Mouse (Mus musculus) megakaryocyte, embryonic 14.5 days (primary cell): ENCODE measurements around the gene Anks1b. TPM values are rescaled to one million over a fixed set of nuclear protein-coding genes. Genes with fewer than 3 reads are reported as not detected.

ENCODE experiments used
- H3K27me3 ChIP-seq: replicated peaks from 2 replicates; pipeline ENCODE3; 2012; ENCODE audit warnings: inconsistent platforms
- H3K36me3 ChIP-seq: replicated peaks from 2 replicates; pipeline ENCODE3; 2012; ENCODE audit warnings: low read length, inconsistent platforms, mixed read lengths
- H3K4me1 ChIP-seq: 2 replicates; pipeline ENCODE4 v1.6.1; 2012; ENCODE audit warnings: inconsistent platforms
- H3K4me3 ChIP-seq: replicated peaks from 2 replicates; pipeline ENCODE3; 2012; ENCODE audit warnings: moderate library complexity, mild to moderate bottlenecking, inconsistent platforms
- H3K9me3 ChIP-seq: 2 replicates; pipeline ENCODE4 v1.6.1; 2012; ENCODE audit warnings: inconsistent platforms
- FLI1 ChIP-seq: IDR thresholded peaks from 2 replicates; pipeline ENCODE4 v1.6.1; 2012; ENCODE audit warnings: low read length, inconsistent platforms, mixed read lengths
- GATA1 ChIP-seq: IDR thresholded peaks from 3 replicates; pipeline ENCODE4 v1.6.1; 2012; ENCODE audit warnings: mixed read lengths, low read length, inconsistent platforms, borderline replicate concordance
- polyA plus RNA-seq: library from polyadenylated mRNA; stranded (reverse); fragments of >175 nt; gene quantifications from 2 replicates; pipeline ENCODE4 v1.2.3, GENCODE M21; 2012; ENCODE audit warnings: low replicate concordance; ENCODE audit not compliant: insufficient read depth

Anks1b gene
- polyA plus RNA-seq, 1 experiment, result not detected

- no peak overlapping the region for H3K4me3 ChIP-seq
- no peaks in the 10 kb centered on the region for H3K36me3 ChIP-seq
- no peaks in the 10 kb centered on the region; the same call in 1 of the 2 replicates for H3K9me3 ChIP-seq
- no peaks in the 10 kb centered on the region for H3K27me3 ChIP-seq
- TF ChIP-seq GATA1, result no peak
- no peaks in the 10 kb centered on the region for H3K4me1 ChIP-seq
These were observed 68.9 kb downstream of the Anks1b start for GRCm38 (mm10) chr10:89942180-89942579.

- Histone ChIP-seq H3K9me3 (no peaks in the 10 kb centered on the region; the same call in 1 of the 2 replicates), H3K4me1 (no peaks in the 10 kb centered on the region), H3K27me3 (no peaks in the 10 kb centered on the region), H3K4me3 (no peak overlapping the region), H3K36me3 (no peaks in the 10 kb centered on the region)
- TF ChIP-seq FLI1, result no peak
- no peak for TF ChIP-seq GATA1
These were observed 73.5 kb downstream of the Anks1b start for GRCm38 (mm10) chr10:89946636-89947349.

- Histone ChIP-seq H3K27me3 (no peaks in the 10 kb centered on the region), H3K4me3 (no peak overlapping the region), H3K9me3 (no peaks in the 10 kb centered on the region), H3K36me3 (no peaks in the 10 kb centered on the region), H3K4me1 (no peaks in the 10 kb centered on the region)
- TF ChIP-seq FLI1 (no peak), GATA1 (no peak)
These were observed 101.1 kb downstream of the Anks1b start for GRCm38 (mm10) chr10:89974361-89974760.

- no peaks in the 10 kb centered on the region for H3K4me1 ChIP-seq
- no peaks in the 10 kb centered on the region for H3K27me3 ChIP-seq
- no peak for TF ChIP-seq FLI1
- no peak for TF ChIP-seq GATA1
- H3K9me3 ChIP-seq, result no peaks in the 10 kb centered on the region
- peak overlapping the region; percentile 62 for H3K4me3 ChIP-seq
- no peaks in the 10 kb centered on the region for H3K36me3 ChIP-seq
These were observed 102.1 kb downstream of the Anks1b start for GRCm38 (mm10) chr10:89975431-89975841.

GRCm38 (mm10) chr10:89976577-89976976 is 103.3 kb downstream of the Anks1b start:
- Histone ChIP-seq H3K4me1 (no peaks in the 10 kb centered on the region), H3K4me3 (no peak overlapping the region), H3K27me3 (no peaks in the 10 kb centered on the region), H3K9me3 (no peaks in the 10 kb centered on the region), H3K36me3 (no peaks in the 10 kb centered on the region)
- TF ChIP-seq FLI1 (no peak), GATA1 (no peak)

GRCm38 (mm10) chr10:89994171-89994570 is 120.9 kb downstream of the Anks1b start:
- Histone ChIP-seq H3K4me1 (no peaks in the 10 kb centered on the region), H3K4me3 (no peak overlapping the region), H3K9me3 (no peaks in the 10 kb centered on the region), H3K27me3 (no peaks in the 10 kb centered on the region), H3K36me3 (no peaks in the 10 kb centered on the region)
- TF ChIP-seq FLI1, result no peak

- TF ChIP-seq GATA1, result no peak
- no peak for TF ChIP-seq FLI1
- Histone ChIP-seq H3K9me3 (no peaks in the 10 kb centered on the region), H3K36me3 (no peaks in the 10 kb centered on the region)
These were observed 122.5 kb downstream of the Anks1b start for GRCm38 (mm10) chr10:89995621-89996428.

GRCm38 (mm10) chr10:90003980-90004729 is 130.8 kb downstream of the Anks1b start:
- TF ChIP-seq GATA1, result no peak
- H3K27me3 ChIP-seq, result no peaks in the 10 kb centered on the region
- H3K9me3 ChIP-seq, result no peaks in the 10 kb centered on the region
- H3K4me1 ChIP-seq, result no peaks in the 10 kb centered on the region
- no peaks in the 10 kb centered on the region for H3K36me3 ChIP-seq
- H3K4me3 ChIP-seq, result no peak overlapping the region

More at GRCm38 (mm10) chr10:89995621-89996428, 122.5 kb downstream of the Anks1b start:
- Histone ChIP-seq H3K4me3 (no peak overlapping the region), H3K4me1 (no peaks in the 10 kb centered on the region), H3K27me3 (no peaks in the 10 kb centered on the region)

GRCm38 (mm10) chr10:90004882-90005281 is 131.6 kb downstream of the Anks1b start:
- H3K4me3 ChIP-seq, result no peak overlapping the region
- no peaks in the 10 kb centered on the region for H3K36me3 ChIP-seq
- no peaks in the 10 kb centered on the region for H3K27me3 ChIP-seq
- H3K9me3 ChIP-seq, result no peaks in the 10 kb centered on the region
- TF ChIP-seq FLI1, result no peak
- no peak for TF ChIP-seq GATA1
- no peaks in the 10 kb centered on the region for H3K4me1 ChIP-seq

- H3K9me3 ChIP-seq, result no peaks in the 10 kb centered on the region
- no peak overlapping the region for H3K4me3 ChIP-seq
- TF ChIP-seq GATA1 (no peak), FLI1 (no peak)
- H3K27me3 ChIP-seq, result no peaks in the 10 kb centered on the region
- no peaks in the 10 kb centered on the region for H3K4me1 ChIP-seq
- H3K36me3 ChIP-seq, result no peaks in the 10 kb centered on the region
These were observed 159.7 kb downstream of the Anks1b start for GRCm38 (mm10) chr10:90033037-90033436.
